Mouse (Mus musculus) MEL (cell line): ENCODE data around the gene Klhdc4. TPM values are rescaled to one million over a fixed set of nuclear protein-coding genes. Genes with fewer than 3 reads are reported as not detected.

Experiments
- DNase-seq: peaks from one replicate; pipeline ENCODE4 v3.0.0; 2011; ENCODE audit warnings: low read depth, low spot score
- H3K27ac ChIP-seq: 2 replicates; pipeline ENCODE4 v1.5.1; 2012; ENCODE audit warnings: low read depth, mild to moderate bottlenecking, control low read depth, low read length, moderate library complexity; ENCODE audit not compliant: control insufficient read depth
- H3K27me3 ChIP-seq, 2 experiments: fragments of 150-350 bp in 1 of 2; sonication (generic) in 1 of 2; 2 replicates each; pipeline ENCODE4 v1.6.1; 2012; ENCODE audit warnings: low read length in 2 of 2, mild to moderate bottlenecking in 2 of 2, improper control_type of control experiment in 1 of 2, moderate library complexity in 1 of 2; ENCODE audit not compliant: insufficient read depth in 2 of 2, control insufficient read depth in 1 of 2
- H3K36me3 ChIP-seq, 2 experiments: 2 replicates each; pipeline ENCODE4 v1.6.1; 2012 to 2014; ENCODE audit warnings: low read length in 2 of 2, improper control_type of control experiment in 1 of 2, inconsistent platforms in 1 of 2, mild to moderate bottlenecking in 1 of 2; ENCODE audit not compliant: insufficient read depth in 2 of 2, control insufficient read depth in 1 of 2
- H3K4me1 ChIP-seq, 2 experiments: fragments of 150-350 bp in 1 of 2; sonication (generic) in 1 of 2; 2 replicates each; pipeline ENCODE4 v1.6.1; 2012; ENCODE audit warnings: low read length in 2 of 2, improper control_type of control experiment in 1 of 2, mild to moderate bottlenecking in 1 of 2; ENCODE audit not compliant: insufficient read depth in 2 of 2, control insufficient read depth in 1 of 2
- H3K4me3 ChIP-seq, 2 experiments: fragments of 150-350 bp in 1 of 2; sonication (generic) in 1 of 2; 2 replicates each; pipeline ENCODE4 v1.5.1; 2012; ENCODE audit warnings: low read depth in 2 of 2, low read length in 2 of 2, mild to moderate bottlenecking in 2 of 2, moderate library complexity in 2 of 2, control low read depth in 1 of 2, improper control_type of control experiment in 1 of 2; ENCODE audit not compliant: control insufficient read depth in 1 of 2, insufficient read depth in 1 of 2
- H3K79me2 ChIP-seq: 2 replicates; pipeline ENCODE4 v1.6.1; 2012; ENCODE audit warnings: mild to moderate bottlenecking, low read length, moderate library complexity; ENCODE audit not compliant: control insufficient read depth, poor library complexity, insufficient read depth
- H3K9ac ChIP-seq: 2 replicates; pipeline ENCODE4 v1.6.1; 2012; ENCODE audit warnings: low read depth, mild to moderate bottlenecking, control low read depth, low read length, moderate library complexity; ENCODE audit not compliant: control insufficient read depth, poor library complexity, severe bottlenecking
- H3K9me3 ChIP-seq: fragments of 150-350 bp; sonication (generic); replicated peaks from 2 replicates; pipeline ENCODE4 v1.6.1; 2012; ENCODE audit warnings: mild to moderate bottlenecking, low read length, improper control_type of control experiment, moderate library complexity; ENCODE audit not compliant: insufficient read depth
- CHD1 ChIP-seq: IDR thresholded peaks from 2 replicates; pipeline ENCODE4 v1.6.1; 2012; ENCODE audit warnings: low read depth, mild to moderate bottlenecking, inconsistent platforms, low read length, improper control_type of control experiment
- CHD2 ChIP-seq: IDR thresholded peaks from 2 replicates; pipeline ENCODE4 v1.6.1; 2011; ENCODE audit warnings: low read length, improper control_type of control experiment
- CTCF ChIP-seq, 3 experiments: IDR thresholded peaks in 2 of 3; conservative IDR thresholded peaks in 1 of 3; 2 replicates each; pipeline ENCODE4 v1.5.1; 2011 to 2012; ENCODE audit warnings: low read length in 3 of 3, low read depth in 2 of 3, mild to moderate bottlenecking in 2 of 3, improper control_type of control experiment in 1 of 3, inconsistent platforms in 1 of 3, mixed read lengths in 1 of 3, moderate library complexity in 1 of 3; ENCODE audit not compliant: control insufficient read depth in 1 of 3, insufficient read depth in 1 of 3, poor library complexity in 1 of 3, severe bottlenecking in 1 of 3
- ELF1 ChIP-seq: IDR thresholded peaks from 2 replicates; pipeline ENCODE4 v1.6.1; 2014; ENCODE audit warnings: low read depth, mild to moderate bottlenecking, inconsistent platforms, low read length, improper control_type of control experiment, moderate library complexity
- EP300 ChIP-seq, 2 experiments: IDR thresholded peaks; 2 replicates each; pipeline ENCODE4 v1.6.1; 2011; ENCODE audit warnings: improper control_type of control experiment in 2 of 2, low read length in 2 of 2, low read depth in 1 of 2, mild to moderate bottlenecking in 1 of 2
- GATA1 ChIP-seq: IDR thresholded peaks from 2 replicates; pipeline ENCODE4 v1.6.1; 2011; ENCODE audit warnings: low read depth, low read length, improper control_type of control experiment
- HCFC1 ChIP-seq: IDR thresholded peaks from 2 replicates; pipeline ENCODE4 v1.6.1; 2012; ENCODE audit warnings: low read depth, mild to moderate bottlenecking, inconsistent platforms, low read length, improper control_type of control experiment, moderate library complexity
- JUND ChIP-seq: IDR thresholded peaks from 2 replicates; pipeline ENCODE4 v1.6.1; 2011; ENCODE audit warnings: low read depth, mild to moderate bottlenecking, improper control_type of control experiment, low read length
- KAT2A ChIP-seq: conservative IDR thresholded peaks from 2 replicates; pipeline ENCODE4 v1.6.1; 2012; ENCODE audit warnings: low read depth, low read length, improper control_type of control experiment, inconsistent platforms
- MAFK ChIP-seq: IDR thresholded peaks from 2 replicates; pipeline ENCODE4 v1.6.1; 2011; ENCODE audit warnings: low read depth, mild to moderate bottlenecking, low read length, improper control_type of control experiment, borderline replicate concordance
- MAX ChIP-seq: IDR thresholded peaks from 2 replicates; pipeline ENCODE4 v1.6.1; 2011; ENCODE audit warnings: low read length, improper control_type of control experiment
- MAZ ChIP-seq: IDR thresholded peaks from 2 replicates; pipeline ENCODE4 v1.6.1; 2012; ENCODE audit warnings: low read depth, mild to moderate bottlenecking, inconsistent platforms, low read length, improper control_type of control experiment
- MYB ChIP-seq: IDR thresholded peaks from 2 replicates; pipeline ENCODE4 v1.6.1; 2011; ENCODE audit warnings: mild to moderate bottlenecking, low read depth, low read length, improper control_type of control experiment
- POLR2AphosphoS5 ChIP-seq: IDR thresholded peaks from 2 replicates; pipeline ENCODE4 v1.6.1; 2012; ENCODE audit warnings: low read depth, borderline replicate concordance, mild to moderate bottlenecking, inconsistent platforms, low read length, moderate library complexity, mixed read lengths
- RAD21 ChIP-seq: IDR thresholded peaks from 2 replicates; pipeline ENCODE4 v1.6.1; 2011; ENCODE audit warnings: mild to moderate bottlenecking, low read depth, low read length, improper control_type of control experiment
- RCOR1 ChIP-seq: IDR thresholded peaks from 2 replicates; pipeline ENCODE4 v1.6.1; 2012; ENCODE audit warnings: low read depth, mild to moderate bottlenecking, inconsistent platforms, low read length, improper control_type of control experiment
- SMC3 ChIP-seq: IDR thresholded peaks from 2 replicates; pipeline ENCODE4 v1.6.1; 2011; ENCODE audit warnings: low read depth, low read length, improper control_type of control experiment
- TAL1 ChIP-seq: IDR thresholded peaks from 2 replicates; pipeline ENCODE4 v1.6.1; 2012; ENCODE audit warnings: mild to moderate bottlenecking, inconsistent platforms, low read length, moderate library complexity, mixed read lengths
- USF1 ChIP-seq: IDR thresholded peaks from 2 replicates; pipeline ENCODE4 v1.6.1; 2014; ENCODE audit warnings: low read depth, mild to moderate bottlenecking, inconsistent platforms, low read length, improper control_type of control experiment, moderate library complexity
- USF2 ChIP-seq, 2 experiments: IDR thresholded peaks; 2 replicates each; pipeline ENCODE4 v1.6.1; 2011 to 2012; ENCODE audit warnings: improper control_type of control experiment in 2 of 2, low read length in 2 of 2, borderline replicate concordance in 1 of 2, inconsistent platforms in 1 of 2, low read depth in 1 of 2, mild to moderate bottlenecking in 1 of 2; ENCODE audit not compliant: insufficient read depth in 1 of 2
- ZC3H11A ChIP-seq: IDR thresholded peaks from 2 replicates; pipeline ENCODE4 v1.6.1; 2012; ENCODE audit warnings: low read depth, mild to moderate bottlenecking, inconsistent platforms, low read length, improper control_type of control experiment
- ZKSCAN1 ChIP-seq: IDR thresholded peaks from 2 replicates; pipeline ENCODE4 v1.6.1; 2012; ENCODE audit warnings: low read depth, mild to moderate bottlenecking, inconsistent platforms, low read length, improper control_type of control experiment, moderate library complexity
- ZMIZ1 ChIP-seq: IDR thresholded peaks from 2 replicates; pipeline ENCODE4 v1.6.1; 2012; ENCODE audit warnings: low read depth, mild to moderate bottlenecking, inconsistent platforms, low read length, improper control_type of control experiment, moderate library complexity
- ZNF384 ChIP-seq: IDR thresholded peaks from 2 replicates; pipeline ENCODE4 v1.6.1; 2012; ENCODE audit warnings: low read depth, mild to moderate bottlenecking, inconsistent platforms, low read length, improper control_type of control experiment
- polyA plus RNA-seq, 2 experiments: library from polyadenylated mRNA; stranded (reverse) in 1 of 2; unstranded in 1 of 2; fragments of >175 nt in 1 of 2; fragments of >200 nt in 1 of 2; gene quantifications; 2 replicates each; pipeline versions ENCODE4 v1.2.1 to v1.2.4; 2012; ENCODE audit warnings: low replicate concordance in 2 of 2, low read depth in 1 of 2; ENCODE audit not compliant: insufficient read length in 2 of 2, insufficient read depth in 1 of 2, missing spikeins in 1 of 2
- total RNA-seq: library from RNA; depleted of rRNA; stranded (reverse); fragments of 300-350 nt; gene quantifications from 2 replicates; pipeline ENCODE4 v1.2.3, GENCODE M21; 2012

Klhdc4 gene
- total and polyA plus RNA-seq, 3 experiments: 49.8 to 65.2 TPM; not detected in 1

DNA sequence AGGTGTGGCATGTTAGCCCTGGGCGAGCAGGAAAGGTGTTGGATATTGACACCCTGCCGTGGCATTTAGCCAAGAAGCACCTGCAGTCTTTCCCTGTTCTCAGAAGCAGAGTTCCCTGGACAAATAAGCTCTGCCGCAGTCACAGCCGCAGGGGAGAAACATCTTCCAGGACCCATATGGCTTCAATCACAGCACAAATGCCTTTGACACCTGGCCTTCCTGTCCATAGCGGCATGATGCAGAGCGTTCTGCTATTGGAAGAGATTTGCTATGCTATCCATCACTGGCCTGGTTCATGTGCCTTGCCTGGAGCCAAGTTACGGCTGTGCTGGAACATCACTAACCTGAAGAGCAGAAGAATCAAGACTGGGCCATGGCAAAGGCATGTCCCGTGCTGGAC is 36.0 kb upstream of the Klhdc4 start:
- Histone ChIP-seq H3K4me3 (no peak overlapping the region), H3K36me3 (peaks cover 0 to 2% of the 10 kb centered on the region in 2 experiments; a peak in 1 of 4 replicates), H3K27me3 (no peaks in the 10 kb centered on the region), H3K4me1 (0 out of 4 replicates have a peak, but pooled peaks cover 0 to 2% of the 10 kb centered on the region in 2 experiments), H3K79me2 (no peaks in the 10 kb centered on the region), H3K9ac (no peak overlapping the region), H3K27ac (no peak overlapping the region), H3K9me3 (no peaks in the 10 kb centered on the region)
- TF ChIP-seq USF1 (no peak), USF2 (IDR thresholded peaks at IDR 0.05; ENCODE audit: borderline replicate concordance in 1 of 2, insufficient read depth in 1 of 2, low read depth in 1 of 2, low read length in 2 of 2) (no peak), KAT2A (no peak), SMC3 (no peak), MAFK (no peak), ELF1 (no peak), CHD1 (no peak), ZMIZ1 (no peak), ZNF384 (no peak), RCOR1 (no peak), MYB (no peak), EP300 (IDR thresholded peaks at IDR 0.05; ENCODE audit: low read depth in 1 of 2, low read length in 2 of 2) (no peak), RAD21 (no peak), JUND (no peak), CTCF (IDR thresholded peaks at IDR 0.05 in 2 of 3, conservative IDR thresholded peaks at IDR 0.05 in 1 of 3; ENCODE audit: control insufficient read depth in 1 of 3, insufficient read depth in 1 of 3, low read depth in 2 of 3, low read length in 3 of 3, poor library complexity in 1 of 3, severe bottlenecking in 1 of 3) (no peak), ZKSCAN1 (no peak), ZC3H11A (no peak), MAZ (no peak), CHD2 (no peak)
- no peak for DNase-seq

- Histone ChIP-seq H3K9me3 (no peaks in the 10 kb centered on the region), H3K79me2 (no peaks in the 10 kb centered on the region), H3K27ac (no peak overlapping the region), H3K4me1 (no peaks in the 10 kb centered on the region), H3K4me3 (no peak overlapping the region), H3K9ac (no peak overlapping the region), H3K36me3 (peaks cover 0 to 2% of the 10 kb centered on the region in 2 experiments; a peak in 1 of 4 replicates), H3K27me3 (no peaks in the 10 kb centered on the region)
- no peak for TF ChIP-seq TAL1
- TF ChIP-seq POLR2AphosphoS5: no peak
- TF ChIP-seq MAX: no peak
- no peak for TF ChIP-seq GATA1
- no peak for TF ChIP-seq MAFK
- no peak for TF ChIP-seq RAD21
- TF ChIP-seq HCFC1: no peak
- no peak for DNase-seq
Observed at GRCm38 (mm10) chr8:121861806-121862548, 32.6 kb upstream of the Klhdc4 start.
